Mouse (Mus musculus) olfactory bulb, adult 2 months (tissue): ENCODE data around the gene Rabgap1l.

Experiments
- CTCF ChIP-seq: fragments of 200-500 bp; IDR thresholded peaks from 2 replicates; pipeline ENCODE4 v1.5.1; 2012; ENCODE audit warnings: low read depth, mild to moderate bottlenecking, low read length, moderate library complexity; ENCODE audit not compliant: insufficient read depth
- POLR2A ChIP-seq: fragments of 200-500 bp; IDR thresholded peaks from 2 replicates; pipeline ENCODE4 v1.6.1; 2012; ENCODE audit warnings: mild to moderate bottlenecking, low read depth, low read length, moderate library complexity; ENCODE audit not compliant: insufficient read depth

- TF ChIP-seq CTCF, result no peak
- TF ChIP-seq POLR2A, result no peak
Measured at GRCm38 (mm10) chr1:160606425-160606824, 186.6 kb downstream of the Rabgap1l start.
